Mouse (Mus musculus) small intestine, adult 2 months (tissue): ENCODE results near the gene Ndufv3.

ENCODE experiments used
- CTCF ChIP-seq: fragments of 200-500 bp; IDR thresholded peaks from 2 replicates; pipeline ENCODE4 v1.5.1; 2012; ENCODE audit warnings: low read depth, mild to moderate bottlenecking, control low read depth, inconsistent platforms, low read length, moderate library complexity, mixed read lengths; ENCODE audit not compliant: insufficient replicate concordance, insufficient read length; ENCODE audit errors: extremely low read depth
- POLR2A ChIP-seq: fragments of 200-500 bp; IDR thresholded peaks from 2 replicates; pipeline ENCODE4 v1.6.1; 2012; ENCODE audit warnings: low read depth, mild to moderate bottlenecking, control low read depth, inconsistent platforms, low read length, moderate library complexity

DNA sequence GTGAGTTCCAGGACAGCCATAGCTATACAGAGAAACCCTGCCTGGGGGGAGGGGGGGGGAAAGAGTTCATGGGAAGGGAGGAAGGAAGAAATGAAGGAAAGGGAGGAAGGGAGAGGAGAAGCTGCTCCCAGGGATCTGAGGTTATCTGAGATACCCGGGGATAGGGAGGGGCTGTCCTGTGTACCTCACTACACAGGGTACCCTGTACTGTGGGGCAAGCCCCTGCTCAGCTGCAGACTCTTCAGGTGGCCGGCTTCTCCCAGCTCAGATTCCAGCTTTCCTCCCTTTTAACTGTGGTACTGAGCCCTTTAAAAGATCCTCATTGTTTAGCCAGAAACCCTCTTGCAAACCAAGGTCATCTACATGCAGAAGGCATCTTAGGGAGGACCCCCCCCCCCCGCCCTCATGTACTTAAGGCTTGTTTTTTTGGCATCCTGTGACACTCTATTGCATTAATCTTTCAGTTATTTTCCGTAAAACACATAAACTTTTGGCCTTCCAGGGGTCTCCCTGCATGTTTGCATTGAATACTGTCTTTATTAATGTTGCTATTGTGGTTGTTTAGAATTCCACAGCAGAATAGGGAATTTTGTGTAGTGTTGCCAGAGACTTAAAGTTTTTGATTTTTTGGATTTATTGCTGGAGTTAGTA is 21.0 kb downstream of the Ndufv3 start:
- TF ChIP-seq CTCF (no peak), POLR2A (no peak)
